Mouse (Mus musculus) cortical plate, adult 2 months (tissue): ENCODE results near the gene Alox12b. TPM values are rescaled to one million over a fixed set of nuclear protein-coding genes. Genes with fewer than 3 reads are reported as not detected.

Experiments used
- H3K27ac ChIP-seq: fragments of 200-500 bp; 2 replicates; pipeline ENCODE4 v1.5.1; 2012; ENCODE audit warnings: low read length, control low read depth, inconsistent platforms; ENCODE audit not compliant: insufficient read depth
- H3K4me1 ChIP-seq: fragments of 200-500 bp; 2 replicates; pipeline ENCODE4 v1.6.1; 2011; ENCODE audit warnings: low read length; ENCODE audit not compliant: control insufficient read depth, insufficient read depth
- H3K4me3 ChIP-seq: fragments of 200-500 bp; 2 replicates; pipeline ENCODE4 v1.5.1; 2011; ENCODE audit warnings: mild to moderate bottlenecking, low read length, control low read depth; ENCODE audit not compliant: insufficient read depth
- CTCF ChIP-seq: fragments of 200-500 bp; IDR thresholded peaks from 2 replicates; pipeline ENCODE4 v1.5.1; 2011; ENCODE audit warnings: mild to moderate bottlenecking, control low read depth, low read length; ENCODE audit not compliant: insufficient read depth; ENCODE audit errors: extremely low read depth
- POLR2A ChIP-seq: fragments of 200-500 bp; IDR thresholded peaks from 2 replicates; pipeline ENCODE4 v1.6.1; 2011; ENCODE audit warnings: mild to moderate bottlenecking, low read length, control low read depth; ENCODE audit not compliant: insufficient read depth; ENCODE audit errors: extremely low read depth
- polyA plus RNA-seq: library from polyadenylated mRNA; depleted of rRNA; stranded (reverse); fragments of >200 nt; gene quantifications from 2 replicates; pipeline ENCODE4 v1.2.3, GENCODE M21; 2012

The Alox12b gene
- polyA plus RNA-seq, 1 experiment: 4.4 TPM

DNA sequence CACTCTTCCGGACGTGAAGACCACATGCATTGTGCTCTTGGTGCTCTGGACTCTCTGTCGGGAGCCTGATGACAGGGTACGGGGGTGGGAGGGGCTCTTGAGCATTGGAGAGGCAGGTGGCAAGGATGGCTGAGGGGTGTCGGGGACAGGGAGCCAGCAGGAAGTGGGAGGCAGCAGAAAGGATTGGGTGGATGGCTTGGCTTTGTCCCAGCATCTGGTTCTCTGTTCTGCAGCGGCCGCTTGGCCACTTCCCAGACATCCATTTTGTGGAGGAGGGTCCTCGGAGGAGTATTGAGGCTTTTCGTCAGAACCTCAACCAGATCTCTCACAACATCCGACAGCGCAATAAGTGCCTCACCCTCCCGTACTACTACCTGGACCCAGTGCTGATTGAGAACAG is 12.5 kb downstream of the Alox12b start:
- TF ChIP-seq POLR2A (no peak), CTCF (no peak)
- Histone ChIP-seq H3K27ac (no peak overlapping the region), H3K4me3 (no peak overlapping the region), H3K4me1 (peaks cover 2% of the 10 kb centered on the region)

- Histone ChIP-seq H3K27ac (no peak overlapping the region), H3K4me3 (no peak overlapping the region), H3K4me1 (peaks cover 2% of the 10 kb centered on the region)
- no peak for TF ChIP-seq POLR2A
- TF ChIP-seq CTCF: peak; percentile 67
These were observed 14.8 kb downstream of the Alox12b start for GRCm38 (mm10) chr11:69171626-69172025.

GRCm38 (mm10) chr11:69172606-69173005 is 15.8 kb downstream of the Alox12b start:
- H3K4me3 ChIP-seq: no peak overlapping the region
- TF ChIP-seq CTCF (no peak), POLR2A (no peak)
- H3K27ac ChIP-seq: no peak overlapping the region
- peaks cover 2% of the 10 kb centered on the region for H3K4me1 ChIP-seq

DNA sequence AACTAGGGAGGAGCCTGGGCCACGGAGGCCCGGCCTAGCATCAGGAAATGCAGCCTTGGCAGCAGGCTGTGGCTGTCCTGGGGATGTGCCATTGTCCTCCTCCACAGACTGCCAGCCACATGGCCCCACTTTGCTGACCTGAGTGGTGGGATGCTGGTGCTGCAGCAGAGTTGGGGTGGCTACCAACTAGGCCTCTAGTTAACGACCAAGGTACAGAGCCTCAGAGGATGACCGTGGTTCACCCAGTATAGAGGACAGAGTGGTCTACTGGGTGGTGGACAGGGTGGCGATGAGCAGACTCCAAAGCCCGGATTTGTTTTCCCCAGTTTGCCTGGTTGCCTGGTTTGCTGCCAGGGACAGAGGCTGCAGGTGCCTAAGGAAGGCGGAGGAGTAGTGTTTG is 17.9 kb downstream of the Alox12b start:
- Histone ChIP-seq H3K27ac (no peak overlapping the region), H3K4me3 (no peak overlapping the region), H3K4me1 (no peaks in the 10 kb centered on the region)
- TF ChIP-seq CTCF (no peak), POLR2A (no peak)

GRCm38 (mm10) chr11:69178525-69178924 is 21.7 kb downstream of the Alox12b start:
- Histone ChIP-seq H3K27ac (no peak overlapping the region), H3K4me1 (no peaks in the 10 kb centered on the region), H3K4me3 (no peak overlapping the region)
- TF ChIP-seq POLR2A: no peak
- no peak for TF ChIP-seq CTCF

DNA sequence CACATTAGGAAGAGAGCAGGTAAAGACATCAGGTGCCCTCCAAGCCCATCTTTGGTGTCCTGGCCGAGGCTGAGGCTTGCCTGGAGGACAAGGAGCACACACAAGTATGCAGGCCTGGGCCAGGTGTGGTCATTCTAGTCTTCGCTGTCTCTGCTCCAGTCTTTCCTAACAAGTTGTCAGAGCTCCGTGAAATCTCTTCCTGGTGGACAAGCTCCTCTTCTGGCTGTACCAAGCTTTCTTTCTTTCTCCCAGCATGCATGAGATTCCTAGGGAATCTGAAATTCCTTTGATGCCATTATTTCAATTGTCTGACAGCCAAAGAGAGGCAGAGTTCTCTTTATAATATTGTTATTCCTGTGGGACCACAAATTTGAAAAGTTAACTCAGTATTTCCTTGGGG is 22.7 kb downstream of the Alox12b start:
- no peak overlapping the region for H3K4me3 ChIP-seq

DNA sequence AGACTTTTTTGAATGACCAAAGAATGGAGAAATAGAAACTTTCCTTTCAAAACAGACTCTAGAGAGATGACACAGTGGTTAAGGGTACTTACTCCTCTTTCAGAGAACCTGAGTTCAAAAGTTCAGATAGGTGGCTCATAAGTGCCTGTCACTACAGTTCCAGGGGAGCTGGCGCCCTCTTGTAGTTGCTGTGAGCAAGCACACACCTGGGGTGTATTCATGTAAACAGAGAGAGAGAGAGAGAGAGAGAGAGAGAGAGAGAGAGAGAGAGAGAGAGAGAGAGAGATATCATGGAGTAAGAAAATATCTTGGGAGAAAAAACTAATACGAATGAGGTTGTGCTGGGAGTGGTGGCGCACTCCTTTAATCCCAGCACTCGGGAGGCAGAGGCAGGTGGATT is 23.3 kb downstream of the Alox12b start:
- H3K4me3 ChIP-seq: no peak overlapping the region
- no peak overlapping the region for H3K27ac ChIP-seq
- H3K4me1 ChIP-seq: no peaks in the 10 kb centered on the region
- TF ChIP-seq CTCF (0 out of 2 replicates have a peak, but pooled peaks have one; percentile 2), POLR2A (no peak)

More for the DNA sequence above, 22.7 kb downstream of the Alox12b start:
- TF ChIP-seq POLR2A: no peak
- no peak for TF ChIP-seq CTCF
- Histone ChIP-seq H3K4me1 (no peaks in the 10 kb centered on the region), H3K27ac (no peak overlapping the region)

DNA sequence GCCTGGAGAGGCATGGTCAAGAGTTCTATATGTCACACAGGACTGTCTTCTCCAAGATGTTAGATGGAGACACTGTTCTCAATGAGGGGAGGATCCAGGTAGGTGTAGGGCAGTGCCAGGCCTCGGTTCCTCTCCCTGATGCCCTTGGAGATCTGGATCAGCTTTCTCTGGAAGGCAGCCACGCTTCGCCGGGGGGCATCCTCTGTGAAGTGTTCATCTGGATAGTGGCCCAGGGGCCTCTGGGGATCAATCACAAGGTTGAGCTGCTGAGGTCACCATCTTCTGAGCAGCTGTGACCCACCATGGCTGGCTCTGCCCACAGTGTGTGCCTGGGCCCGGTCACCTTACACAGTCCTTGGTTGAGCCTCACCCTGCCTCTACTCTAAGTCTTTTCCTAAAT is 28.2 kb downstream of the Alox12b start:
- H3K4me3 ChIP-seq: no peak overlapping the region
- no peaks in the 10 kb centered on the region for H3K4me1 ChIP-seq
- TF ChIP-seq CTCF: no peak
- no peak overlapping the region for H3K27ac ChIP-seq

- Histone ChIP-seq H3K4me1 (no peaks in the 10 kb centered on the region), H3K4me3 (no peak overlapping the region), H3K27ac (no peak overlapping the region)
- TF ChIP-seq POLR2A: no peak
- no peak for TF ChIP-seq CTCF
These were observed 29.1 kb downstream of the Alox12b start for GRCm38 (mm10) chr11:69185936-69186335.

DNA sequence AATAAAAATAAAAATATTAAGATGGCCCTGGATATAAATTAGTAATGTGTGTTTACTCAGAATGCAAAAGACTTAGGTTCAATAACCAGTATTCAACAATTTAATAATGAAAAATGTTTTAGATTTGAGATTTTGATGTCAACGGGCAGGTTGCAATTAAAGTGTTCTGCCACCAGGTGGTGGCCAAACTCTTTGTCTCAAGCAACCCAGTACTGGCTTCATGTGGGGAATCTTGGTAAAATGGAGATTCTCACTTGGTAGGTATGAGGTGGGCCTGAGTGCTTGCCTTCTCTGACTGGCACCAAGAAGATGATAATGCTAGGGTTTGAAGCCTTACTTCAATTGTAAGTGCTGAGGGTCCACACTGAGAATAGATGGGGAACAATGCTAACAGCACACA is 36.1 kb downstream of the Alox12b start:
- no peak for TF ChIP-seq POLR2A
- peak; percentile 86 for TF ChIP-seq CTCF
- H3K27ac ChIP-seq: no peak overlapping the region
- no peaks in the 10 kb centered on the region for H3K4me1 ChIP-seq
- no peak overlapping the region for H3K4me3 ChIP-seq

GRCm38 (mm10) chr11:69196766-69197165 is 40.0 kb downstream of the Alox12b start:
- TF ChIP-seq POLR2A: no peak
- TF ChIP-seq CTCF: no peak
- H3K27ac ChIP-seq: no peak overlapping the region
- no peaks in the 10 kb centered on the region for H3K4me1 ChIP-seq
- peak overlapping the region; percentile 22 for H3K4me3 ChIP-seq
